Mouse (Mus musculus) lung, embryonic 16.5 days (tissue): ENCODE measurements around the gene Tnfrsf25. TPM values are rescaled to one million over a fixed set of nuclear protein-coding genes. Genes with fewer than 3 reads are reported as not detected.

ENCODE experiments used
- ATAC-seq: fragments of 200-750 bp; cut with Nextera tagmentation; 2 replicates; pipeline ENCODE4 v1.8.0; 2017; ENCODE audit warnings: low read depth, mild to moderate bottlenecking, moderate library complexity
- H3K27ac ChIP-seq: fragments of 300-500 bp; sonication (generic); 2 replicates; pipeline ENCODE4 v1.5.1; 2014; ENCODE audit warnings: mild to moderate bottlenecking, control low read depth, low read length
- H3K27me3 ChIP-seq: fragments of 300-500 bp; sonication (generic); 2 replicates; pipeline ENCODE4 v1.6.1; 2014; ENCODE audit warnings: low read depth, low read length, mixed read lengths; ENCODE audit not compliant: control insufficient read depth, insufficient read depth
- H3K36me3 ChIP-seq: fragments of 300-500 bp; sonication (generic); 2 replicates; pipeline ENCODE4 v1.6.1; 2014; ENCODE audit warnings: low read length; ENCODE audit not compliant: control insufficient read depth, insufficient read depth
- H3K4me1 ChIP-seq: fragments of 300-500 bp; sonication (generic); replicated peaks from 2 replicates; pipeline ENCODE4 v1.6.1; 2014; ENCODE audit warnings: low read length, mixed read lengths; ENCODE audit not compliant: control insufficient read depth, insufficient read depth
- H3K4me2 ChIP-seq: fragments of 300-500 bp; sonication (generic); 2 replicates; pipeline ENCODE4 v1.6.1; 2014; ENCODE audit warnings: low read depth, low read length, control low read depth
- H3K4me3 ChIP-seq: fragments of 300-500 bp; sonication (generic); 2 replicates; pipeline ENCODE4 v1.5.1; 2014; ENCODE audit warnings: mild to moderate bottlenecking, low read length, control low read depth
- H3K9ac ChIP-seq: fragments of 300-500 bp; sonication (generic); 2 replicates; pipeline ENCODE4 v1.6.1; 2014; ENCODE audit warnings: low read length, control low read depth
- H3K9me3 ChIP-seq: fragments of 300-500 bp; sonication (generic); 2 replicates; pipeline ENCODE4 v1.6.1; 2016; ENCODE audit warnings: low read length; ENCODE audit not compliant: control insufficient read depth
- WGBS: fragments of 180-500 bp; shearing (Covaris S2); extraction: QIAGEN DNeasy Blood & Tissue Kit; methylation state at CpG from one replicate; pipeline ENCODE4 v1.1.7; 2014; 5-methylcytosine and 5-hydroxymethylcytosine counted together
- polyA plus RNA-seq: library from polyadenylated mRNA; unstranded; fragments of >200 nt; fragmentation: Nextera tagmentation; extraction: Ambion mirVana; gene quantifications from 2 replicates; pipeline ENCODE4 v1.2.1, GENCODE M21; 2015

The Tnfrsf25 gene
- polyA plus RNA-seq, 1 experiment from 2014 or later: 1.6 TPM

DNA sequence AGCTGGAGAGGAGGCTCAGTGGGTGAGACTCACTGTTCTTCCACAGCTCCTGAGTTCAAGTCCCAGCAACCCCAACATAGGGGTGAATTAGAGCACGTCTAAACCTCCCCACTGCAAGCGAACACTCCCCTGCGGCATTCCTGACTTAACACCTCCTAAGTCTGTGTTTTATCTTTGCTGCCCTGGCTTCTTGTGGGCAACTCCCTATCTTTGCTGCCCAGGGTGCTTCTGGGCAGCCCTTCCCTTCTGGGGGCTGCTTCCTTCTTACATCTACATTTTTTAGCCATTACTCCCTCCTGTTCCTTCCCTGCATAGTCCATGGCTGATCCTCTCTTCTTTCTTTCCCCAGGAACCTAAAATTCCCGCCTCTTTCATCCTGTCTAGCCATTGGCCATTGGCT lies 5.0 kb upstream of the Tnfrsf25 start:
- Histone ChIP-seq H3K36me3 (peaks cover 32% of the 10 kb centered on the region), H3K9me3 (no peaks in the 10 kb centered on the region), H3K9ac (no peak overlapping the region), H3K4me3 (no peak overlapping the region), H3K27me3 (peaks cover 6% of the 10 kb centered on the region), H3K4me2 (no peak overlapping the region), H3K27ac (no peak overlapping the region), H3K4me1 (peaks cover 21% of the 10 kb centered on the region)
- 84% methylated on average over 4 of the region's 4 CpGs for WGBS
- ATAC-seq: no peak

DNA sequence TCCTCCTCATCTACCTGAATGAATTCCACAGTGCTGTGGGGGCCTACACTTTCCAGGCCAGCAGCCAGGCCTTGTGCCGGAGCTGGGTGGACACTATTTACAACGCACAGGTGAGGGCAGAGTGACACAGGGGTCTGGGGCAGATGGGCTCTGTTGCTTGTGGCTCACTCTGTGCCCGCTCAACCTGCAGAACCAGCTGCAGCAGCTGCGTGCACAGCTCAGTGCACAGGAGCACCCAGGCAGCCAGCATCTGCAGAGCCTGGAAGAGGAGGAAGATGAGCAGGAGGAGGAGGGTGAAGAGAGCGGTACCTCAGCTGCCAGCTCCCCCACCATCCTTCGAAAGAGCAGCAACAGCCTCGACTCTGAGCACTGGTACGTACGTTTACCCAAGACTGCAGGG lies 3.4 kb upstream of the Tnfrsf25 start:
- no peak overlapping the region for H3K4me3 ChIP-seq
- H3K4me2 ChIP-seq: no peak overlapping the region
- H3K36me3 ChIP-seq: peaks cover 32% of the 10 kb centered on the region
- WGBS: 74% methylated on average over 9 of the region's 9 CpGs
- H3K27ac ChIP-seq: no peak overlapping the region
- no peaks in the 10 kb centered on the region for H3K9me3 ChIP-seq
- H3K4me1 ChIP-seq: peaks cover 32% of the 10 kb centered on the region
- no peak overlapping the region for H3K9ac ChIP-seq
- no peak for ATAC-seq
- H3K27me3 ChIP-seq: peaks cover 9% of the 10 kb centered on the region

DNA sequence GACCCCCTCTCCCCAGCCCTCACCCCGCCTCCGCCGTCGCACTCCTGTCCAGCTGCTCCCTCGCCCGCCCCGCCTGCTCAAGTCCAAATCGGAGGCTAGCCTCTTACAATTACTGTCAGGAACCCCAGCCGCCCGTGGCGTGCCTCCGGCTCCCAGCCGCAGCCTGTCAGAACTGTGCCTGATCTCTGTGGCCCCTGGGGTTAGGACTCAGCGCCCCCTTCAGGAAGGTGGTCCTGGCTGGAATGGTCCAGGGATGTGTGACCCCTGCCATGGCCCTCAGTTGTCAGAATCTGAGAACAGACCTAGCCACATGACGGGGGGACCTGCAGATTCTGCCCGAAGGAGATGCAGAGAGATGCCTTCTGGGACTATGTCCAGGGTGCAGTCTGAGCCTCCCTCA lies 1.7 kb upstream of the Tnfrsf25 start:
- peaks cover 26% of the 10 kb centered on the region for H3K36me3 ChIP-seq
- peaks cover 22% of the 10 kb centered on the region for H3K27me3 ChIP-seq
- H3K9ac ChIP-seq: no peak overlapping the region
- H3K27ac ChIP-seq: no peak overlapping the region
- no peak for ATAC-seq
- H3K4me1 ChIP-seq: peaks cover 24% of the 10 kb centered on the region
- H3K9me3 ChIP-seq: no peaks in the 10 kb centered on the region
- 80% methylated on average over 16 of the region's 16 CpGs for WGBS
- H3K4me2 ChIP-seq: no peak overlapping the region
- no peak overlapping the region for H3K4me3 ChIP-seq

DNA sequence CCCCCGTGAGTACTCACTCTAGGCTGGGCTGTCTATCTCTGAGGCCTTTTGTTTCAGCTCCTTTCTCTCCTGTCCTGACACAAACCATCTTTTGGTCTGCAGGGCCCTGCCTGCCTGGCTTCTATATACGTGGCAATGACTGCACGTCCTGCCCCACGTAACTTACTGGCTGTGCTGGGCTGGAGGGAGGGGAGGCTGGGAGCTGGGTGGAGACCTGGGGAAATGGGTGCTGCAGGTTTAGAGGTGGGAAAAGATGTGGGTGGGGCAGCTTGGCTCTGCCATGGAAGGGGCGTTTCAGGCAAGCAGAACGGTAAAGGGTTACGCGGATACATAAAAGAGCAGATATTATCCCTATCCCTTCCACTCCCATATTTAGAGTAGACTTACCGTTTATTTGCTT lies 1.8 kb downstream of the Tnfrsf25 start:
- Histone ChIP-seq H3K9ac (no peak overlapping the region), H3K36me3 (peaks cover 15% of the 10 kb centered on the region), H3K27me3 (peaks cover 53% of the 10 kb centered on the region), H3K4me3 (no peak overlapping the region), H3K4me2 (no peak overlapping the region), H3K27ac (no peak overlapping the region), H3K9me3 (no peaks in the 10 kb centered on the region), H3K4me1 (peaks cover 32% of the 10 kb centered on the region)
- ATAC-seq: no peak
- WGBS: 54% methylated on average over 9 of the region's 9 CpGs

DNA sequence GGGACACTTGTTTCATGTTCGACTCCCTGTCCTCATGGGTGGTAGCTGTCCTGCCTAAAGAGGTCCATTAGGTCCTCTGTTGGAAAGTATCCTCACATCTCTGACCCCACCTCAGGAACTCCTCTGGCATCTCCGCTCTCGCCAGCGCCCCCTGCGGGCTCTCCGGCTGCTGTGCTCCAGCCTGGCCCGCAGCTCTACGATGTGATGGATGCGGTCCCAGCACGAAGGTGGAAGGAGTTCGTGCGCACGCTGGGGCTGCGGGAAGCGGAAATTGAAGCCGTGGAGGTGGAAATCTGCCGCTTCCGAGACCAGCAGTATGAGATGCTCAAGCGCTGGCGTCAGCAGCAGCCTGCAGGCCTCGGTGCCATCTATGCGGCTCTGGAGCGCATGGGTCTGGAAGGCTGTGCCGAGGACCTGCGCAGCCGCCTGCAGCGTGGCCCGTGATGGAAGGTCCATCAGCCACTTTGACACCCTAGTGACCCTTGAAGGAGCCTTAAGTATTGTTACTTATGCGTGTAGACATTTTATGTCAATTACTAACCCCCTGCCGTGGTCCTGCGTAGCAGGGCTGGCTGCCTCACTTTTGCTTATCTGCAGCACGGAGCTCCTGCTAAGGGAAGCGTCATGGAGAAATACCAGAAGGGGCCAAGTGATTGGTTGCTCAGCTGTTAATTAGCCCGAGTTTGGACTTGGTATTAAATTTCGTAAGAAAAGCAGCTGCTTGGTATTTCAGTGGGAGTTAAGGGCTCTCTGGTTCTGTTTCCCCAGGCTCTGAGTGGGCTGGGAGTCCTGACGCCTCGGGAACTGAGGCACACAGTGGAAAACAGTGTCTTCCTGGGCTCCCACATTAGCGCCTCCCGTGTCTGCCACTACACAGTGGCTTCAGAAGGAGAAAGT lies 3.9 kb downstream of the Tnfrsf25 start:
- H3K9me3 ChIP-seq: no peaks in the 10 kb centered on the region
- WGBS: 8% methylated on average over 39 of the region's 39 CpGs
- no peak overlapping the region for H3K4me2 ChIP-seq
- H3K9ac ChIP-seq: no peak overlapping the region
- no peak overlapping the region for H3K4me3 ChIP-seq
- ATAC-seq: no peak
- H3K36me3 ChIP-seq: peaks cover 2% of the 10 kb centered on the region; the same call in 1 of the 2 replicates
- peaks cover 72% of the 10 kb centered on the region for H3K27me3 ChIP-seq
- H3K27ac ChIP-seq: no peak overlapping the region
- H3K4me1 ChIP-seq: peaks cover 32% of the 10 kb centered on the region

DNA sequence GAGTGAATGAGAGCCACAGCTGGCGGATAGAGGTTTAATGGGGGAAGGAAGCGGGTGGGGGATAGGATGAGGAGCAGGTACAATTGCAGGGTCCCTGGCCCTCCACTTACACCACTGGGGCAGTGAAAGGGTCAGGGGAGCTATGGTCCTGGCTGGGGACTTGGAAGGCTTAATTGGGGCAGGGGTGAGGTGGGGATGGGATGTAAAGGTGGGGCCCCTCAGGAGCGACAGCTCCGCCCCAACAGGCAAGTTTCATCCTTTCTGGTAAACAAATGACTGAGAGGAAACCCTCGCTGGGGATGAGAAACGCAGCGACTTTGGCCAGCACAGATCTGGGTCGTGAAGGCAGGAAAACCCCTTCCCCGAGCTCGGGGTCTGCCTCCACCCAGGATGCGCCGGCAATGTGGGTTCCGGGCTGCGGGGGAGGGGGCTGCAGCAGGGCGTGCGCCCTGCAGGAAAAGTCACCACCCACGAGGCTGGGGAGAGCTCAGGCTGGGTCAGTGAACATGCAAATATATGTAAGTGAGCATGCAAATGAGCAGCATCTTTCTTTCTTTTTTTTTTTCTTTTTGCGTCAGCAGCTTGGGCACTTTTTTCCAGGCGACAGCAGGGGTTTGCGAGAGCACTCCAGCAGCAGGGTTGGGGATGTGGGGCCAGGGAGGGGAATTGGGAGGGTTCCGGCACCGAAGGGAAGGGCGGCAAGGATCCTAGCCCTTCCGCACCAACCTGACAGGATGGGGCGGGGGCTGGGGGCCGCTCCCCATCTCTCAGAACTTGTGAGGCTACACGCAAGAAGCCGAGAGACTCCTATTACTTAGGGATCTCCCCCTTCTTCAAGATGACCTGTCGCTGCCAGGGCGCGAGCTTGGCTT lies 4.8 kb downstream of the Tnfrsf25 start:
- Histone ChIP-seq H3K27ac (no peak overlapping the region), H3K4me1 (peaks cover 28% of the 10 kb centered on the region), H3K9me3 (no peaks in the 10 kb centered on the region), H3K4me3 (peak overlapping the region; percentile 9), H3K27me3 (peaks cover 77% of the 10 kb centered on the region), H3K9ac (no peak overlapping the region), H3K36me3 (no peaks in the 10 kb centered on the region), H3K4me2 (peak overlapping the region; percentile 21)
- 3% methylated on average over 31 of the region's 31 CpGs for WGBS
- no peak for ATAC-seq

DNA sequence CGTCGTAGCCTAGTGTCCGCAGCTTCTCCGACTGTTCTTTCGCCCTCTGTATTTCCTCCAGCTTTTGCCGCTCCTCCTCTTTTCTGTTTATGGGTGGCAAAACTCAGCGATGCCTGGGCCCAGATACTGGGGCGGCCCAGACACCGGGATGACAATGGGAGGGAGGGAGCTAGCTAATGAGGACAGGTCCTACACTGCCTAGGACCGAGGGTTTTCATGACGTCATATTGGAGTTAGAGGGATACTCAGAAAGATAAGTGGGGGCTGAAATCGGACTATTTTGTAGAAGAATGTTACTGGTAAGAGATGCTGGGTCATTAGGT lies 5.4 kb downstream of the Tnfrsf25 start:
- Histone ChIP-seq H3K27ac (no peak overlapping the region), H3K27me3 (peaks cover 83% of the 10 kb centered on the region), H3K9me3 (no peaks in the 10 kb centered on the region), H3K4me2 (no peak overlapping the region; the same call in 1 of the 2 replicates), H3K36me3 (no peaks in the 10 kb centered on the region), H3K4me3 (peak overlapping the region; percentile 9; the same call in 1 of the 2 replicates), H3K4me1 (peaks cover 27% of the 10 kb centered on the region), H3K9ac (no peak overlapping the region)
- ATAC-seq: no peak
- WGBS: 3% methylated on average over 12 of the region's 12 CpGs

DNA sequence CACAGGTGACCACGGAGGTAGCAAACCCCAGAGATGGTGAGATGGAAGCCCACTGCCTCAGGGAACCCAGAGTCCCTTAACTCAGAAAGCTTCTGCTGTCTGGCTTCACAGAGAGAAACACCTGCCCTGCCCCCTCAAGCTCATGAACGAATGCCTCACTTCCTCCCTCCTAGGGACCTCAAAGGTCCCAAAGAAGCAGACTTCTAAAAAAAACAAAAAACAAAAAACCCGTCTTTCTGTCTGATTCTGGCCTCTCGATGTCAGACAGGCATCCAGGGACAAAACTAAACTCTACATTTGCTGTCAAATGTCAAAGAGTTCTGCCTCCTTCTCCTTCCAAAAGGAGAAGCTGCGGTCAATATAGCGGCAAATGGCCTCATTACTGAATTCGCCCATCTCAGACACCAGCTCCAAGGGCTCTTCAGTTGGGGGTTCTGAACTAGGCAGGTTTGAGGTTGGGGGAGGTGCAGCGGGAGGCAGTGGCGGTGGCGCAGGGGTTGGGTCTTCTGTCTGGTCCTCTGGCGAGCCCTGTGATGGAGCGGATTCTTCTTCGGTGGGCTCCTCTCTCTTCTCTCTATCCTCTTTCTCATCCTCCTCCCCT lies 8.7 kb downstream of the Tnfrsf25 start:
- Histone ChIP-seq H3K4me2 (no peak overlapping the region), H3K4me3 (no peak overlapping the region), H3K4me1 (peaks cover 18% of the 10 kb centered on the region), H3K36me3 (no peaks in the 10 kb centered on the region), H3K9me3 (no peaks in the 10 kb centered on the region), H3K27ac (no peak overlapping the region), H3K9ac (no peak overlapping the region), H3K27me3 (peaks cover 94% of the 10 kb centered on the region)
- no peak for ATAC-seq
- 41% methylated on average over 13 of the region's 13 CpGs for WGBS
